Mouse (Mus musculus): ENCODE measurements around the gene Fam185a.

GRCm38 (mm10) chr5:21517562-21517961 is 92.8 kb downstream of the Fam185a start:
- TF ChIP-seq EP300 (IDR thresholded peaks at IDR 0.05; ENCODE audit: insufficient read depth, low read depth, low read length) (no peak), CTCF (IDR thresholded peaks at IDR 0.05; ENCODE audit: low read depth, low read length) (no peak)
